Mouse (Mus musculus) thymus, adult 2 months (tissue): ENCODE measurements around the gene Lrwd1.

Experiments used
- CTCF ChIP-seq: fragments of 200-500 bp; IDR thresholded peaks from 2 replicates; pipeline ENCODE4 v1.5.1; 2012; ENCODE audit warnings: mild to moderate bottlenecking, control low read depth, low read length, moderate library complexity, borderline replicate concordance; ENCODE audit not compliant: control insufficient read depth, poor library complexity, insufficient read depth; ENCODE audit errors: extremely low read depth
- POLR2A ChIP-seq: fragments of 200-500 bp; IDR thresholded peaks from 2 replicates; pipeline ENCODE4 v1.6.1; 2012; ENCODE audit warnings: mild to moderate bottlenecking, low read length, control low read depth, moderate library complexity; ENCODE audit not compliant: control insufficient read depth, poor library complexity, insufficient read depth; ENCODE audit errors: extremely low read depth

- TF ChIP-seq CTCF (no peak), POLR2A (no peak)
Measured at GRCm38 (mm10) chr5:136108486-136108885, 27.4 kb downstream of the Lrwd1 start.
